Mouse (Mus musculus) urinary bladder, postnatal 25 days (tissue): ENCODE results near the gene Dock4.

Experiments
- DNase-seq: peaks from one replicate; pipeline ENCODE4 v3.0.0; 2022; ENCODE audit warnings: low spot score

Gene Dock4

DNA sequence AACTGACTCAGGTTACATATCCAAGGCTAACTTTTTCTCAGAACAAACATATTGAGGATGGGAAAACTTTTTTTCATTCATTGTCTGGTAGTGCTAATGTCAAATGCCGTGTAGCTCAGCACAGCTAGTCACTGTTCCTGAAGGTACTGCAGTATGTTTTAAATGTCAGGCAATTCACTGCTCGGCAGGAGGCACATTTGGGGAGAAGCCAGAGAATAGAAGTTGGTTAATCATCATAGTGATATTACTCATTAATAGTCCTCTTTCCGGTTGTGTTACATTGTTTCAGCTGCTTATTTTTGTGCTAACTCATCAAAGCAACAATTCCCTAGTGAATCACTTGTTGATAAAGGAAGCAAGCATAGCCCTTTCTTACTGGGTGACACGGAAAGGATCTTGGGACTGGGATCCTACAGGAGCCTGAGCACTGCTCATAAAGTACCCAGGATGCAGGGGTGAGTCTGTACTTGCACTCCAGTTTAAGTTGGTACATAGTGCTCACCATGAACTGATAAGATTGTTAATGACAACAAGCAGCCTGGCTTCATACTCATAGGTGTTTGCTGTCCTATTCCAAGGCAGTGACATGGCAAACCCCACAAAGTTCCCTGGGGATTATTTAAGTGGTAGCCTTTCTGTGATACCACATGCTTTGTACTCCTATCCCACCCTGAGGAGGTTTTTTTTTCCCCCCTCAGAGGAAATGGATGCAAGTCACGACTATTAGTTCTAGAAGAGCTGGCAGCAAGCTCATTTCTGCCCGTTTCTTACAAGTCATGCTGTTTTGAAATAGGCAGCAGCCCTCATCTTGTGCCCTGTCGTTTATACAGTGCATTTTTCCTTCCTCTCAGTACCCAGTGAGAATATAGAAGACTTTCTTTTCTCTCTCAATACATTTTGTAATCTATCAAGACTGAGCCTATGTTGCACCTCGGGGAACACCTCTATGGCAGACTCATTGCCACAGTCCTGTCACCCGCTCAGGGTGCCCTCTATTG is 123.5 kb downstream of the Dock4 start:
- DNase-seq, result no peak

DNA sequence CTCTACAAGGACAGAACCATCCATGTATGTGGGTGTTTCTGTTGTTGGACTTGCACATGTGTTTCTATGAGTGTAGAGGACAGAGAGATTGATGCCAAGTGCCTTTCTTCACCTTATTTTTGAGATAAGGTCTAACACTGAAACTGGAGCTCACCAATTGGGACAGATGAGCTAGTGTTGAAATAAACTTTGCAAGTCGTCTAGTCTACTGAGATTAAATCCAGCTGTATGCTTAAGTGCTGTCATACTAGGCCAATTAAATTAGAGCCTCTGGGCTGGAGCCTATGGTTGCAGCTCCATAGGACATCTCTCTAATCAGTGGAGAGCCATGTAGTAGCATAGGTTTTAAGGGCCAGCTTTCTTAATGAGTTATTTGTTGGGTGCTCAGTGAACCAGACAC is 124.5 kb downstream of the Dock4 start:
- DNase-seq, result no peak

DNA sequence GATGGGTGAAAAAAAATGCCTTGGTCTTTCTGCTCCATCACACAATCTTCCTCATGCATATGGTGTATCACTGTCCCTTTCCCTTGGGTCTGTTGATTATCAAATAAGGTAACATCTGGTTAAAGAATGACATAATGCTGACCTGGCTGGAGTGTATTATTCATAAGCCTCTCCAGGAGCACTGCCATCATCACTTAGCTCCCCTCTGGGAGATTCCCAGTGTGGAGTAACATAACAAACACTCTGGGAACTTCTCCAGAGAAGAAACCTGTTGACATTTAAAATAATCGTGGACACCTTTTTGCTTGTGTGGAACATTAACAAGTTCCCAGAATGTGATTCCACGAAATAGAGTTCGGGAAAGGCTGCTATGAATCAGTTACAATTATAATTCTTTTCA is 128.3 kb downstream of the Dock4 start:
- DNase-seq, result no peak

DNA sequence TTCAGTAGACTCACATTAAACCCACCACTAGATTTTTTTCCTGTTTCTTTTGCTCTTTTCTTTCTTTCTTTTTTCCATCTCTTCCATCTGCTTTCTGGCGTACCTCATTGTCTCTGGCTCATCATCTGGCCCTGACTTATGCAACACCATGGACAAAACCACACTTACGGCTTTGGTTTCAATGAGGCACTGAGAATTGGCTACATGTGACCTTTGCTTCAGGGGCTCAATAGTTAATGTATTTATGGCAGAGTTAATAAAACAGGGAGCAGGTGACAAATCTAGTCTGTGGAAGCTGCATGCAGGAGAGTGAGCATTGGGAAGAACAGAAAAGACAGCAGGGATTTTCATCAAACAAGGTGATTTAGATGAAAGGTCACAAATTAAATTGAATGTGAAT is 131.0 kb downstream of the Dock4 start:
- DNase-seq, result no peak

DNA sequence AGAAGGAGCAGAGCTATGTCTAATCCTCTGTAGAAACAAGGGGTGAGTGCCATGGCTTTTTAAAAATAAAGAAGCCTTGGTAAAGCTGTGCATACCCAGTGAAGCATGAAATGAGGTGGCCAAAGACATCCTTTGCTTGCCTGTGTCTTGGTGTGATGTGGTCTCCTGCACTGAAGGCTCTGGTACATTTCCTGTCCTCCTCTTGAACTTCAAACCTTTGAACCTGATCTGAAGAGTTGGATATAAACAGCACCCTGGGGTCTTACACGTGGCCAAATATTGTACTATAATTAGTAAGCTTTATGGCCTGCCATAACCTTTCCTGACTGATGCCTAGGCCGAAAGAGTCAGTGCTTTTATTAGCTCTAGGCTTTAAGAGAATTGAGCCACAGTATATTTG is 134.6 kb downstream of the Dock4 start:
- DNase-seq, result no peak

DNA sequence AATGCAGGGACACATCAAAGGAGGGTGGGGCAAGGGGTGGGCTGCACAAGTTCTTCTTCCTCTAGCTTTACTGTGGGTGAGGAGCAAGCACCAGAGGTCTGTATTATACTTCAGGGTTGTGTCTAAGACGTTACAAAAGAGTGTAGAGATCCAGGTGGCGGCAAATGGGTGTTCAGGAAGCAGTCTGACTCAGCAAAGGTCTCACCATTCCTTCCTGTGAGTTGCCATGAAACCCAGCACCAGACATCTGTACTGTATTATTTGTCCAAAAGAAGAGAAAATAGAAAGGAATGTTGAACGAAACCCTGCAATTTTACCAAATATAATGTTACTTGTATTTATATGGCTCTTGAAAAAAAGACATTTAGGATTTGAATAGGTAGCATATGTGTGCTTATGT is 135.3 kb downstream of the Dock4 start:
- no peak for DNase-seq

DNA sequence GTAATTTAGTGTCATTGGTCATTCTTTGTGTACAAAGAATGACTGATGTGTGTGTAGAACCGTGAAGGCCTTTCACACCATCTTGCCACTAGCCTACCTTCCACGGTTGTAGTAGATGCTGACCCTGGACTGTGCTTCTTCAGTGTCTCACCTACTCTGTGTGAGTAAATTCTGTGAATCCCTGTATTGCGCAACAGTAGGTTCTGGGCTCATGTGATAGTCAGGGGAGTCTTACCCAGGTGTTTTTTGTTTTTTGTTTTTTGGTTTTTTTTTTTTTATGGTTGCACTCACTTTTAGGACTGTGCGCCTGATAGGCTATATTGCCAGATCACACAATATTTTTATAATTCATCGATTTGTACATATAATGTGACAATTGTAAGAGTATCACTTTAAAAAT is 136.3 kb downstream of the Dock4 start:
- no peak for DNase-seq

DNA sequence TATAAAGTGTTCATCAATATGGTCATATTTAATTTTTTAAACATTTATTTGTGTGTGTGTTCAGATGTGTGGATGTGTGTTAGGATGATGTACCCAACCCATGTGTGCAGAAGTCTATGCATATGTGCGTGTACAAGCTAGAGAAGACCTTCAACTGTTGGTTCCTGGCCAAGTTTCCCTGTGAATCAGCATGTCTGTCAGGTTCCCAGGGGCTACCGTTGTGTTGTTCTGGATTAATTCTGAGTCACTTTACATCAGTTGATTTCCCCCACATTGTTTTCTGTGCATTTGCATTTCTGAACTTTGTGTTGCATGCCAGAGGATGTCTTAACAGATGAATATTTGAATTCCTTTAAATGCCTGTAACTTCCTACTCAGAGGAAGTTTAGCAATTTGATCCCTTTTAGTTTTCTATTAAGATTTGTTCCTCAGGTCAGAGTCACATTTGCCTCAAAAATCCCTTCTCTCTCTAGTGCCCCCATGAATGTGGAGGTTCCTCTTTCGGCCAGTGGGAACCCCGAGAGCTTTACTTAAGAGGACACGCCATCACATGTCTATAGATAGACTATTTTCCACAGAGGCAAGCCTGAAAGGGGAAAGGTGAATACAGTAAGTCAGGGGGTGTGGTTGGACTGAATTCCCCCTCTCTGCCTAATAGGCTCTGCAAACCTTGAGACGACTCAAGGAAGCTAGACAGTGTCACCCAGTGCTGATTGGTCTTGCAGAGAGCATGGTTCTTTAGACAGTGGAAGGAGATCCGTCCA is 139.0 kb downstream of the Dock4 start:
- DNase-seq, result no peak

DNA sequence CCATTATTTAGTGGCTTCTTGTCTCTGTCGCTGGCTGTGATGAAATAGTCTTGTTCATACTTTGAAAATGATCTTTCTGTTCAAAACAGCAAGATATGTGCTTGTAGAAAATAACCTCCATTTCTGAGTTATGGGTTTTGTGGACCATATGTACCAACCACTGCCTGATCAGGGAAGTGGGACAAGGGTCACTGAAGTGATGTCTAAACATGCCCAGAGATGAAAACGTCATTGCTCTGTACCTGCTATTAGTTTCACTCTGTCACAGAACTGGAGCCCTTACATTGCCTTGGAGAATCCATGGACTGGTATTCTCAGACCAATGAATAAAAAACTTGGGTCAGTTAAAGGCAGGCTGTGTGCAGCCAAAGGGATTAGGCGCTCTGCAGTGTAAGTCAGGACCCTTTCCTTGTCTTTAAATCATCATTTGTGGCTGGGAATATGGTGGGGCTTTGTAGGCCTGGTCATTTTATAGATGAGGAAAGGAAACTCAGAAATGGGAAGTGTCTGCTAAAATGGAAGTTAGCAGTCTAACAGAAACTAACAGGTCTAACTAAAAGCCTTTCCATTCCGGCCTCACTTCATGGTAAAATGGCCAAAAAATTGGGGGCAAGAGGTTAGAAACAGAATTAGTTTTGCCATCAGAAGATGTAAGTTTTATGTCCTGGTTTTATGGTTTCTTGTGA is 139.8 kb downstream of the Dock4 start:
- no peak for DNase-seq

DNA sequence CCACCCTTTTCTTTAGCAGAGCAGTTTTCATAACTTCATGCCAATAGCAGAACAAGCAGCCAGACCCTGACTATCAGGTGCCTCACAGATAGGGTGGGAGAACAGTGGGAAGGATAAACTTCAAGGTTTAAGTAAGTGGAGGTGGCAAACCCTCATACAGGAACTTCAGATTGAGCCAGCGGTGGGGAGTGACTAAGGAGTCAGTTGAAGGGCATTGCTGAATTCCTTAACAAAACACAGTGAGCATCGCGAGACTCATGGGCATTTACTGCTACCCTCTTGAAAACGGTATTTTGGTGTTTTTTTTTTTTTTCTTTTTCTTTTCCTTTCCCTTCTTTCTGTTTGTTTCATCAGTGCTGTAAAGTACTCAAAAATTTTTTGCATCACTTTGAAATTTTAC is 148.4 kb downstream of the Dock4 start:
- no peak for DNase-seq

DNA sequence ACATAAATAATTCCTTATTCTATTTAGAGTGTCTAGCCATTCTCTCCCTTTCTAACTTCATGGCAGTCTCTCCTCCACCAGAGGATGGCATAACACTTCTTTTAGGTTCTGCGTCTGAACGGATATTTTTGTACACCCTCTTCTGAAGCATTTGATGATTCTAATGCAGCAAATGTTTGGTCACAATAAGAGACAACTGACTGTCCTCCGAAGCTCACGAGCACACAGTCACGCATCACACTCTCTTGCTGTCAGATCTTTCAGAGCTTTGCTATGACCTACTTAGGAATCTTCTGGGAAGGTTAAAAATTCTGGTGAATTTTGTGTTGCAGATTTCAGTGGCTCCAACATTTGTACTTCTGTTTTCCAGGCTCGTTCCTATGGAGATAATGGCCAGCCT is 149.7 kb downstream of the Dock4 start:
- DNase-seq, result no peak

DNA sequence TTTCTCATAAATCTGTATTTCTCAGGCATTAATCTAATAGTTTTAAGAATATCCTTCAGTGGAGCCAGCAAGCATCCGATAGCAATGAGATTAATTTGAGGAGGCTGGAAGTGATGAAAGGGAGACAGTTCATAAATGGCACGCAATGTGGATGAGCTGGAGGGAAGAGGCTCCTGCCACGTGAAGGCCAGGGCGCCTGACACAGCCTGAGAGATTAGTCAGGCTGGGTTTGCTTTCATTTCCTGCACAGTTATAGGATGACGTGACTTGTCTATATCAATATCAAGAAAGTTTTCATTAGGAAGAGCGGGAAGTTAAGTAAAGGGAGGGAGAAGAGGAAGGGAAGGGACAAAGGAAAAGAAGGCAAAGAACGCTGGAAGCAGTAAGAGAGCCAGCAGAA is 150.3 kb downstream of the Dock4 start:
- DNase-seq, result no peak

DNA sequence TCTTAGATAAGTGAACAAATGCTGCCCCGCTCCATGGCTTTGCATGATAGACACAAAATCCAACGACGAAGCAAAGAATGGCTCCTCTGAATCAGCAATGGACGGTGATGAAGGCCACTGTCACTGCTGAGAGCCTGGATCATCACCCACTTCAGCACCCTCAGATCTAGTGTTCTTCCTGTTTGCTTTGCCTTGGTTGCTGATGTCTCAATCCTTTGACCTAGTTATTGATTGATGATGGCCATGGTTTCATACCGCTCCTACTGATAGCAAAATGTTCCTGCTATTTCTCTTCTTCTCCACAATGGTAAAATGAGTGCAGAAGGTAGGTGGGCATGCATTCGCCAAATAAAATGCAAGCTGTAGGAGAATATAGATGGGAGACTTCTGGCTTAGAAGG is 150.7 kb downstream of the Dock4 start:
- DNase-seq, result no peak

DNA sequence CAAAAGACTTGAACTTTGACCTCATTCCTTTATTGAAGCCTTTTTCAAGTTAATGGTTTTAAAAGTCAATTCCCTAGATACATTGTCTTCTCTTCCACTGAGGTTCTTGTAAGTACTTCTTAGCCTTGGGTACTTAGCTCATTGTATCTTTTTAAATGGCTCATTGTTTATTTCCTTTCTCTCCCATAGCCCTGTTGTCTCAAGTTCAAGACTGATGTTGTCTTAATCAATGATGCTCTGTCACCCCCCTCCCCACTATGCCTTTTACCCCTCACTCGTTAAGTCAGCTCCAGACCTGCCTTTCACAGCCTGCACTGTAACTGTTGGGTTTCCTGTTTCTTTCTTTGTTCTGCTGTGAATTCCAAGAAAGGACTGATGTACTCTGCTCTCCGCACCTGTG is 154.2 kb downstream of the Dock4 start:
- DNase-seq, result no peak

DNA sequence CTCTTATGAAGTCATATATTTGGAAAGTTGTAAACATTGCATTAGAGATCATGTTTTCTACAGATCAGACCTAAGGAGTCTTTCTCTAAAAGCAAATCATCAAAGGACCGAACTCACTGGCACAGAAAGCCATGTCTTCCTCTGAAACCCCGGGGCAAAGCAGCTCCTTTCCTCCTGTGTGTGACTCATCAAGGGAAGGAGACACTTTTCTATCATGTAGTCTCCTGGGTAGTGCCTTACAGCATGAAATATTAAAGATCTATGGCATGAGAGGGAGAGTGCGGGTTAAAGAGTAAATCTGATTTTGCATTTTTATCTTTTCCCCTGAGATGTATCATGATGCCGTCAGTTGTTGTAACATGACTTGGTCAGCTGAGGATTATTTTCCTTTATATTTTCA is 159.8 kb downstream of the Dock4 start:
- DNase-seq, result no peak

DNA sequence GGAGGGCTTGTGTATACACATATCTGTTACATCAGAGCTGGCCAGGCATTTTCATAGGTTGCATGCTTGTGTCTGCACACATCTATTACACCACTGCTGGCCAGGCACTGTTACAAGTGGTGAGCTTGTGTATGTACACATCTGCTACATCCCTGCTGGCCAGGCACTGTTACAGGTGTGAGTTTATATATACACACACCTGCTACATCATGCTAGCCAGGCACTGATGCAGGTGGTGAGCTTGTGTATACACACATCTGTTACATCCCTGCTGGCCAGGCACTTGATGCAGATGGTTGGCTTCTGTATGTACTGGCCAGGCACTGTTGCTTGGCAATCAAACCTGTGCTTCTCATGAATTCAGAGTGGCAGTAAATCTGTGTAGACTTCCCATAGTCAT is 177.2 kb downstream of the Dock4 start:
- no peak for DNase-seq

DNA sequence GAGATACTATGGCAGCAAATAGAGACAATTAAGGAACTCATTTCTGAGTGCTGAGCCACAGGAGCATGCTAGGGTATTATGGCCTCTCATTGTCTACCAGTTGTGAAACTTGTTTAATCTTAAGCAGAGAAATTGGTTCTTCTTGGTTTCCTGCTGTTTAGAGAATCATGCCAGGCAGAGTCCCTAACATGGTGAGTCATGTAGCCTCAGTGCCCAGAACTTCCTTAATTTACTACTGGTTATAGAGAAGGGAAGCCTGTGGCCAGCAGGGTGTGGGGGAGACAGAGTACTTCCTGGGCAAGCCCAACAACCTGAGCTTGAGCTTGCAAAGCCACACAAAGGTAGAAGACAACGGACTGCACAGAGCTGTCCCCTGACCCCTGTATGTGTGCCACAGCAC is 180.8 kb downstream of the Dock4 start:
- no peak for DNase-seq

DNA sequence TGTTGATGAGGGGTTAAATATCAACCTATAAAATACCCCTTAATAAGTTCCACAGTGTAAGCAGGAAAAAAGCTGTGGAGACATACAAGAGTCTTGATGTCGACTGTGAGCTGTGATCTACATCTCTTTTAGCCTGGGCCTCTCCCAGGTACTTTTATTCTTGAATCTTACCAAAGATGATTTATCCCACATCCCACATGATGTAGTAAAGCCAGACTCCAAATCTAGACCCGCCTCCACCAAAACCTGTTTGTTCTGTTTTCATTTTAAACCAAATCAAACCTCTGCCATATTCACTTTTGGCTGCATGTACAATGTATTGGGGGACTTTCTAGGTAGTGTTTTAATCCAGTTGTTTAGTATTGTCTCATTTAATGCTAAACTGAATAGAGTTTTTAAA is 187.5 kb downstream of the Dock4 start:
- no peak for DNase-seq

DNA sequence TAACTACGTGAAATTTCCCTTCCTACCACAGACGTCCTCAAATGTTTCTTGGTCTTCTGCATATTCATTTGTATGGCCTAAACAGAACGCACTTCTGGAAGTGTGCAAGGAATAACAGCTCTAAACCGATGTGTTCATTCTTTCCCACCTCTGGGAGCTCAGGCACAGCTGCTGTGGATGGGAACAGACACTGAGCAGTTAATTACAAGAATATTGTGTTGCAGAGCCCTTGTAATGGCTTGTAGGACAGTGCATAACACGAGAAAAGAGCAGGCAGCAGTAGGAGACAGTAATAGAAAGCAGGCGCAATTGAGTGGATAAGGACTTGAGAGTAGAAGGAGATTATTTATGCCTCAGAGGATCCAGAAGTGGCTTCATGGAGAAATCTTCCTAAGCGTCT is 188.4 kb downstream of the Dock4 start:
- DNase-seq, result no peak

DNA sequence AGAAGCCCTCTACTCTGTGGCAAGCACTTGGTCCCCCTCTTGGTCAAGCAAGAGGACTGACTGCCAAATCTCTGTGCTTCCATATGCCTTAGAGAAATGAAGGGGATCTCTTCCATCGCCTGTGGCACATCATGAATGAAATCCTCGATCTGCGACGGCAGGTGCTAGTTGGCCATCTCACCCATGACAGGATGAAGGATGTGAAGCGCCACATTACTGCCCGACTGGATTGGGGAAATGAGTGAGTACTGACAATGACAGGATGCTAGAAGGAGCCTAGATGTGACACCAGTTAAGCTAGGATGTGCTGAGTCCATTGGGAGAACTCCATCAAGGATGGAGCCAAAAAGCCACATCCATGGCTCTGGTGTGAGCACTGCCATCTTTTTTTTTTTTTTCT is 190.2 kb downstream of the Dock4 start:
- no peak for DNase-seq

DNA sequence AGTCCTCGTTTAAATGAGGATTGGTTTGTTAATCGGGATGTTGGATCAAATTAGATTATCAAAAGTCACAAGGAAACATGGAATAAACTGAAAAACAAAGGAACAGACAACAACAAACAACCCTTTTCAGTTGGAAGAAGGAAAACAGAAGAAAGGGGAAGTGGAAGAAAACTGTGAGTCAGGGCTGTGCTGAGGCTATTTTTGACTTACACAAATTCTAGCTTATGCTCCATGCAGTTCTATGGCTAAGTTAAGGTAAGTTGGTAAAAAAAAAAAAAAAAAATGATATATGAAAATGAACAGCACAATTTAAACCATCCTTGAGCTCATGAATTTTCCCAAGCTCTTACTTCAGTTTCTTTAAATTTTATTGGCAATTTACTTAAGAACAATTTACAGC is 191.7 kb downstream of the Dock4 start:
- no peak for DNase-seq

DNA sequence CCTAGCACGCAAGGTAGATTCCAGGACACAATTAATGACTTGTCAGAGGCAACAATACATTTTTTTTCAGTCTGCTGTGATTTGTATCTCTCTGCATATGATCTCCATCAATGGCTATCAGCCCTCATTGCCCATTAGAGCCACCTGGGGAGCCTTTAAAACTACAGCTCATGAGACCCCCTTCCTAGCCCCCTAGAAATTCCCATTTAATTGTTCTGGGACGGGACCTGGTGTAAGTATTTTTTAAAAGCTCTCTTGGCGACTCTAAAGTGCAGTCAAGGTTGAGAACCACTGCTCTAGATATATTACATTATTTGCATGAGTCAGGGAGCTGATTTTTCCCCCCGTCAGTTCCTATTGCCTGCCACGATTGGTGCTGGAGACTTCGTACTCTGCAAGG is 200.1 kb downstream of the Dock4 start:
- DNase-seq, result no peak

DNA sequence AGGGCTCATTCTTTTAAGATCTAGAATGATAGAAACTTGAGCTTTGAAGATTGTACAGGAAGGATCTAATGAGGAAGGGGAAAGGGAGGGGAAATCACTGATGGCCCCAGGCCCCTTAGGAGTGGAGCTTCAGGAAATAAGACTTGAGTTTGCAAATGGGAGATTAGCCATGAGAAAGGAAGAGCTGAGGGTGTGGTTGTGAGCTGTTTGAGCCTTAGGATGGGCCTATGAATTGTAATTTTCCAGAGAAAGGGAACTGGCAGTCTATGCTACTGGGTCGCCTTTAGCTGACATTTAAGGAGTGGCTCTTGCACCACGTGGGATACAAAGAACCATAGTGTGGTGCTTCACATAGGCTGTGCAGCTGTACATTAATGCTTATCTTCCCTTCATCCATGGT is 208.6 kb downstream of the Dock4 start:
- no peak for DNase-seq
